Mouse (Mus musculus) hindbrain, embryonic 13.5 days (tissue): ENCODE measurements around the gene Gm47996. TPM values are rescaled to one million over a fixed set of nuclear protein-coding genes. Genes with fewer than 3 reads are reported as not detected.
"Not testable (repeated sequence)": the region's sequence is repeated elsewhere in the genome, so short reads cannot be mapped to it uniquely, and the experiment has no call there.

Source experiments
- ATAC-seq: fragments of 200-750 bp; cut with Nextera tagmentation; 2 replicates; pipeline ENCODE4 v1.8.0; 2017; ENCODE audit warnings: moderate TSS enrichment; ENCODE audit not compliant: low FRiP score
- H3K27ac ChIP-seq: fragments of 300-500 bp; sonication (generic); 2 replicates; pipeline ENCODE4 v1.5.1; 2015; ENCODE audit warnings: inconsistent platforms, mild to moderate bottlenecking, moderate library complexity
- H3K27me3 ChIP-seq: fragments of 300-500 bp; sonication (generic); 2 replicates; pipeline ENCODE4 v1.6.1; 2015; ENCODE audit warnings: mild to moderate bottlenecking, inconsistent platforms
- H3K36me3 ChIP-seq: fragments of 300-500 bp; sonication (generic); 2 replicates; pipeline ENCODE4 v1.6.1; 2015; ENCODE audit warnings: mild to moderate bottlenecking, inconsistent platforms
- H3K4me1 ChIP-seq: fragments of 300-500 bp; sonication (generic); replicated peaks from 2 replicates; pipeline ENCODE4 v1.6.1; 2015; ENCODE audit warnings: inconsistent platforms
- H3K4me2 ChIP-seq: fragments of 300-500 bp; sonication (generic); 2 replicates; pipeline ENCODE4 v1.6.1; 2015; ENCODE audit warnings: inconsistent platforms, mild to moderate bottlenecking, moderate library complexity
- H3K4me3 ChIP-seq: fragments of 300-500 bp; sonication (generic); 2 replicates; pipeline ENCODE4 v1.5.1; 2015; ENCODE audit warnings: mild to moderate bottlenecking, inconsistent platforms
- H3K9ac ChIP-seq: fragments of 300-500 bp; sonication (generic); 2 replicates; pipeline ENCODE4 v1.6.1; 2015; ENCODE audit warnings: mild to moderate bottlenecking, inconsistent platforms
- H3K9me3 ChIP-seq: fragments of 300-500 bp; sonication (generic); 2 replicates; pipeline ENCODE4 v1.6.1; 2016; ENCODE audit warnings: inconsistent platforms
- whole genome bisulfite sequencing: fragments of 180-500 bp; shearing (Covaris S2); methylation state at CpG from one replicate; pipeline ENCODE4 v1.1.7; 2015; 5-methylcytosine and 5-hydroxymethylcytosine counted together
- polyA plus RNA-seq: library from polyadenylated mRNA; unstranded; fragments of >200 nt; fragmentation: Nextera tagmentation; extraction: Ambion mirVana; gene quantifications from 2 replicates; pipeline ENCODE4 v1.2.1, GENCODE M21; 2015

The Gm47996 gene
- polyA plus RNA-seq, 1 experiment from 2014 or later, result not detected

GRCm38 (mm10) chr1:151186879-151187424, 23.0 kb upstream of the Gm47996 start:
- 88% methylated on average over 4 of the region's 4 CpGs for WGBS
- not testable (repeated sequence) for H3K27ac ChIP-seq

GRCm38 (mm10) chr1:151188469-151188868, 21.5 kb upstream of the Gm47996 start:
- WGBS, result 94% methylated on average over 4 of the region's 4 CpGs
- H3K4me3 ChIP-seq, result no peak overlapping the region
- ATAC-seq, result no peak
- H3K9me3 ChIP-seq, result no peaks in the 10 kb centered on the region
- H3K9ac ChIP-seq, result no peak overlapping the region
- no peaks in the 10 kb centered on the region for H3K36me3 ChIP-seq
- H3K27ac ChIP-seq, result no peak overlapping the region
- no peak overlapping the region for H3K4me2 ChIP-seq
- no peaks in the 10 kb centered on the region for H3K27me3 ChIP-seq
- H3K4me1 ChIP-seq, result no peaks in the 10 kb centered on the region

More at GRCm38 (mm10) chr1:151186879-151187424, 23.0 kb upstream of the Gm47996 start:
- not testable (repeated sequence) for H3K4me1 ChIP-seq, ATAC-seq, H3K9ac ChIP-seq, H3K27me3 ChIP-seq, H3K4me2 ChIP-seq, H3K36me3 ChIP-seq, H3K9me3 ChIP-seq, H3K4me3 ChIP-seq

GRCm38 (mm10) chr1:151192075-151192474, 17.9 kb upstream of the Gm47996 start, which contains the start of gene Gm8947:
Gm8947 (plus strand) TSS chr1:151192376.
- not testable (repeated sequence) for H3K9ac ChIP-seq, H3K36me3 ChIP-seq, H3K27me3 ChIP-seq, H3K4me3 ChIP-seq, H3K27ac ChIP-seq, H3K4me2 ChIP-seq, H3K4me1 ChIP-seq, H3K9me3 ChIP-seq, ATAC-seq
- WGBS, result no CpG with 5 or more reads among the region's 7 CpGs

- WGBS, result 91% methylated on average over 15 of the region's 15 CpGs
- not testable (repeated sequence) for H3K4me2 ChIP-seq
These were observed 17.2 kb upstream of the Gm47996 start for GRCm38 (mm10) chr1:151192739-151193138.

GRCm38 (mm10) chr1:151195986-151196385, 13.9 kb upstream of the Gm47996 start:
- not testable (repeated sequence) for H3K27ac ChIP-seq, H3K36me3 ChIP-seq, H3K9ac ChIP-seq, H3K9me3 ChIP-seq, ATAC-seq, H3K27me3 ChIP-seq, H3K4me3 ChIP-seq, H3K4me2 ChIP-seq, H3K4me1 ChIP-seq
- 80% methylated on average over 4 of the region's 4 CpGs for WGBS

More at GRCm38 (mm10) chr1:151192739-151193138, 17.2 kb upstream of the Gm47996 start:
- H3K4me1 ChIP-seq, ATAC-seq, H3K27me3 ChIP-seq, H3K36me3 ChIP-seq, H3K9me3 ChIP-seq, H3K9ac ChIP-seq, H3K4me3 ChIP-seq, H3K27ac ChIP-seq: not testable (repeated sequence)

GRCm38 (mm10) chr1:151196690-151197089, 13.2 kb upstream of the Gm47996 start:
- not testable (repeated sequence) for H3K4me2 ChIP-seq, H3K4me1 ChIP-seq, H3K27ac ChIP-seq, H3K9me3 ChIP-seq, H3K4me3 ChIP-seq, H3K9ac ChIP-seq, H3K27me3 ChIP-seq, ATAC-seq, H3K36me3 ChIP-seq
- WGBS, result 84% methylated on average over 3 of the region's 3 CpGs

- not testable (repeated sequence) for H3K27ac ChIP-seq, H3K36me3 ChIP-seq, H3K4me2 ChIP-seq, H3K9me3 ChIP-seq, H3K4me3 ChIP-seq, ATAC-seq, H3K27me3 ChIP-seq, H3K4me1 ChIP-seq, H3K9ac ChIP-seq
- 78% methylated on average over 2 of the region's 4 CpGs for WGBS
These were observed 11.8 kb upstream of the Gm47996 start, which contains the start of gene Gm47995 for GRCm38 (mm10) chr1:151198120-151198519. Gm47995 (plus strand) TSS chr1:151198448.

GRCm38 (mm10) chr1:151200620-151201019, 9.3 kb upstream of the Gm47996 start:
- H3K4me2 ChIP-seq, H3K27ac ChIP-seq, H3K9me3 ChIP-seq, H3K4me1 ChIP-seq, ATAC-seq, H3K9ac ChIP-seq, H3K27me3 ChIP-seq, H3K4me3 ChIP-seq, H3K36me3 ChIP-seq: not testable (repeated sequence)

GRCm38 (mm10) chr1:151202771-151203170, 7.2 kb upstream of the Gm47996 start:
- not testable (repeated sequence) for H3K4me2 ChIP-seq, H3K9ac ChIP-seq, H3K27ac ChIP-seq, H3K4me1 ChIP-seq, H3K4me3 ChIP-seq, H3K27me3 ChIP-seq, H3K36me3 ChIP-seq, H3K9me3 ChIP-seq, ATAC-seq
- WGBS, result 91% methylated on average over 4 of the region's 5 CpGs

GRCm38 (mm10) chr1:151203818-151204217, 6.1 kb upstream of the Gm47996 start, which contains the start of gene 3110040M04Rik:
3110040M04Rik (plus strand) TSS chr1:151204121.
- WGBS, result no CpG with 5 or more reads among the region's 6 CpGs
- H3K9ac ChIP-seq, H3K4me1 ChIP-seq, H3K9me3 ChIP-seq, H3K4me3 ChIP-seq, ATAC-seq, H3K27me3 ChIP-seq, H3K36me3 ChIP-seq, H3K4me2 ChIP-seq, H3K27ac ChIP-seq: not testable (repeated sequence)

- not testable (repeated sequence) for ATAC-seq, H3K9ac ChIP-seq, H3K4me2 ChIP-seq, H3K4me3 ChIP-seq, H3K36me3 ChIP-seq, H3K4me1 ChIP-seq, H3K9me3 ChIP-seq, H3K27ac ChIP-seq, H3K27me3 ChIP-seq
- 76% methylated on average over 4 of the region's 5 CpGs for WGBS
These were observed 1.4 kb upstream of the Gm47996 start for GRCm38 (mm10) chr1:151208493-151208892.

GRCm38 (mm10) chr1:151208944-151209343, 987 bp upstream of the Gm47996 start:
- not testable (repeated sequence) for H3K4me2 ChIP-seq

GRCm38 (mm10) chr1:151211666-151212065, 1.7 kb downstream of the Gm47996 start:
- not testable (repeated sequence) for H3K9ac ChIP-seq, H3K27ac ChIP-seq, H3K36me3 ChIP-seq, ATAC-seq, H3K9me3 ChIP-seq, H3K27me3 ChIP-seq, H3K4me1 ChIP-seq, H3K4me3 ChIP-seq, H3K4me2 ChIP-seq
- 93% methylated on average over 5 of the region's 5 CpGs for WGBS

More at GRCm38 (mm10) chr1:151208944-151209343, 987 bp upstream of the Gm47996 start:
- H3K9ac ChIP-seq, H3K27me3 ChIP-seq, H3K4me3 ChIP-seq, H3K36me3 ChIP-seq, ATAC-seq, H3K4me1 ChIP-seq, H3K27ac ChIP-seq, H3K9me3 ChIP-seq: not testable (repeated sequence)
